Comparison of ENCODE assay signal across 21 mouse cellular contexts in genomic region chr12:79393636-79394035, GRCm38 (mm10).
A peak's percentile ranks its signal among the peaks of the same experiment; 100 is the strongest.
DNase-seq lines count a peak whose midpoint lies in the region; ATAC-seq and TF ChIP-seq lines count a peak whose summit lies in the region.
"Had no signal": no experiment of that assay in that cellular context is flagged by ENCODE, and none has a peak within 500 bp of the region (broad histone marks: within the 10 kb centered on the region; RNA-seq: fewer than 3 reads in every experiment).

No protein-coding gene starts in this region.

- H3K4me2 ChIP-seq in lung, embryonic 16.5 days (ENCODE audit: low read depth, low read length): no peak overlapping the region
- H3K4me2 ChIP-seq: embryonic facial prominence, embryonic 12.5 days; forebrain, embryonic 12.5 days; heart, embryonic 11.5 days; heart, embryonic 15.5 days; hindbrain, embryonic 13.5 days had no signal

- no peak for TF ChIP-seq CTCF in left cerebral cortex, adult 2 months (IDR thresholded peaks at IDR 0.05)

- no peaks in the 10 kb centered on the region for H3K36me3 ChIP-seq in lung, embryonic 16.5 days (ENCODE audit: control insufficient read depth, insufficient read depth, low read length)
- H3K36me3 ChIP-seq: embryonic facial prominence, embryonic 12.5 days; forebrain, embryonic 12.5 days; heart, embryonic 15.5 days; hindbrain, embryonic 13.5 days had no signal

- no peaks in the 10 kb centered on the region for H3K27me3 ChIP-seq in lung, embryonic 16.5 days (ENCODE audit: control insufficient read depth, insufficient read depth, low read depth, low read length)
- H3K27me3 ChIP-seq: CH12.LX; embryonic facial prominence, embryonic 12.5 days; forebrain, embryonic 12.5 days; heart, embryonic 15.5 days; hindbrain, embryonic 13.5 days had no signal

- H3K27ac ChIP-seq in lung, embryonic 16.5 days (ENCODE audit: low read length): peak overlapping the region; percentile 69
- no peak overlapping the region for H3K27ac ChIP-seq in left cerebral cortex, adult 2 months
- H3K27ac ChIP-seq: embryonic facial prominence, embryonic 12.5 days; forebrain, embryonic 12.5 days; heart, adult 2 months; heart, embryonic 15.5 days; hindbrain, embryonic 13.5 days had no signal

- no peak overlapping the region for H3K4me3 ChIP-seq in lung, embryonic 16.5 days (ENCODE audit: low read length)
- no peak overlapping the region for H3K4me3 ChIP-seq in left cerebral cortex, adult 2 months
- H3K4me3 ChIP-seq: embryonic facial prominence, embryonic 12.5 days; forebrain, embryonic 12.5 days; heart, adult 2 months; heart, embryonic 15.5 days; hindbrain, embryonic 13.5 days had no signal

- peak; percentile 64; the same call in 1 of the 2 replicates for ATAC-seq in lung, embryonic 16.5 days (ENCODE audit: low read depth)
- ATAC-seq in granulocyte monocyte progenitor cell, adult 5-6 weeks (replicated peaks; ENCODE audit: poor library complexity, severe bottlenecking): peak; percentile 20; the same call in 1 of the 2 replicates
- ATAC-seq: forebrain, embryonic 16.5 days had no signal

- H3K4me1 ChIP-seq in lung, embryonic 16.5 days (replicated peaks; ENCODE audit: control insufficient read depth, insufficient read depth, low read length): peaks cover 11% of the 10 kb centered on the region; the same call in 1 of the 2 replicates
- H3K4me1 ChIP-seq: hindbrain, embryonic 13.5 days had no signal

- no peak overlapping the region for H3K9ac ChIP-seq in lung, embryonic 16.5 days (ENCODE audit: low read length)
- H3K9ac ChIP-seq: embryonic facial prominence, embryonic 12.5 days; forebrain, embryonic 12.5 days; heart, embryonic 15.5 days; hindbrain, embryonic 13.5 days had no signal

- intact Hi-C loops in left cerebral cortex, adult 2 months (cut with DNase I): no loop called here

- no peak for DNase-seq in lung, postnatal 14 days
- DNase-seq in A20 (ENCODE audit: low read depth, low spot score): peak; percentile 67
- DNase-seq in left cerebral cortex, adult 2 months (ENCODE audit: extremely low spot score in 1 of 2, low spot score in 2 of 2): no peak
- DNase-seq in cerebellum, postnatal 36 days: no peak
- DNase-seq in ovary, postnatal 10 days (ENCODE audit: low spot score): no peak
- DNase-seq: adrenal gland, adult 8-10 months; cerebellum, adult 11 months; cerebellum, adult 8-10 months; cerebellum, postnatal 14 days; gastrocnemius, postnatal 10 days; heart, adult 2 months; heart, postnatal 14 days had no signal

- 42% methylated on average over 2 of the region's 2 CpGs for WGBS in lung, embryonic 16.5 days

- H3K9me3 ChIP-seq in lung, embryonic 16.5 days (ENCODE audit: control insufficient read depth, low read length): no peaks in the 10 kb centered on the region
- H3K9me3 ChIP-seq: embryonic facial prominence, embryonic 12.5 days; forebrain, embryonic 12.5 days; heart, embryonic 15.5 days; hindbrain, embryonic 13.5 days had no signal
